Mouse (Mus musculus): ENCODE measurements around the gene Pdcd1lg2. TPM values are rescaled to one million over a fixed set of nuclear protein-coding genes. Genes with fewer than 3 reads are reported as not detected.
A peak's percentile ranks its signal among the peaks of the same experiment; 100 is the strongest.

Gene Pdcd1lg2
- total RNA-seq, 1 experiment from 2014 or later = 3.8 TPM

DNA sequence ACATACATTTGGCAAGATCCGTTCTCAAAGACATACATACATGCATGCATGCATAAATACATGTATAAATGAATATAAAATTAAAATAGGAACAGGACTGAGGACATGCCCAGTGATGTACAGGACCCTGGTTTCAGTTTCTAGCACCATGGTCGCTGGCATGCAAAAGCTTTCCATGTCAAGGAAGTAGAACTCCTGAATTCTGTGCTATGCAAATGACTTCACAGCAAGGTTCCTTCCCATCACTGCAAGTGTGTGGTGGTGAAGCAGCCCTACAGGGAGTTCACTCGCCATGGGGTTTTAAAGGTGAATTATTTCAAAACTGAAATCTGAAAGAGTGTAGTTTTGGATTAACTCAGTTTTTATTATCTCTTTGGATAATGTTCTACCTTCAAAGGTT is 34.3 kb upstream of the Pdcd1lg2 start:
- no peak for ATAC-seq (replicated peaks; ENCODE audit: insufficient number of reproducible peaks, low FRiP score, low TSS enrichment, poor library complexity, severe bottlenecking)

DNA sequence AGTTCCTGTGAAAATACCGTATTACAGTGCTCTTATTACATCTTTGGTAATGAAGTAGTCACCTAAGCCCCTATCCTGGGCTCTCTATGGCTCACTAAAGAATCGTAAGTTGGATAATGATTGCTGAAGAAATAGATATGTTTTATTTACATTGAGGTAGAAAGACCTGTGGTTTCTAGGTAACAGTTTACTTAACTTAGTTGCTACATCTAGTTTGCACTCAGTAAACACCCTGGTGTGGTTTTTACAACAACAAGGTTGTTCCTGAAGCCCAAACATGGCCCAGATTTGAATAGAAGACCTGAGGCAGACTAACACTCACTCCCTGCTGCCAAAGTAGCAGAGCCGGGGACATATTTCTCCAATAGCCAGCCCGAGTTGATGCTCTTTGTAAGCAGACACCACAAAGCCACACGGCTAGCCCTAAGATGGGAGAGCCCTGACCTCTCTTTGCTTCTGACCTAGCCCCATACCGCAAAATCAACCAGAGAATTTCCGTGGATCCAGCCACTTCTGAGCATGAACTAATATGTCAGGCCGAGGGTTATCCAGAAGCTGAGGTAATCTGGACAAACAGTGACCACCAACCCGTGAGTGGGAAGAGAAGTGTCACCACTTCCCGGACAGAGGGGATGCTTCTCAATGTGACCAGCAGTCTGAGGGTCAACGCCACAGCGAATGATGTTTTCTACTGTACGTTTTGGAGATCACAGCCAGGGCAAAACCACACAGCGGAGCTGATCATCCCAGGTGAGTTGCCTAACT is 30.7 kb upstream of the Pdcd1lg2 start:
- ATAC-seq (replicated peaks; ENCODE audit: insufficient number of reproducible peaks, low FRiP score, low TSS enrichment, poor library complexity, severe bottlenecking) = no peak

DNA sequence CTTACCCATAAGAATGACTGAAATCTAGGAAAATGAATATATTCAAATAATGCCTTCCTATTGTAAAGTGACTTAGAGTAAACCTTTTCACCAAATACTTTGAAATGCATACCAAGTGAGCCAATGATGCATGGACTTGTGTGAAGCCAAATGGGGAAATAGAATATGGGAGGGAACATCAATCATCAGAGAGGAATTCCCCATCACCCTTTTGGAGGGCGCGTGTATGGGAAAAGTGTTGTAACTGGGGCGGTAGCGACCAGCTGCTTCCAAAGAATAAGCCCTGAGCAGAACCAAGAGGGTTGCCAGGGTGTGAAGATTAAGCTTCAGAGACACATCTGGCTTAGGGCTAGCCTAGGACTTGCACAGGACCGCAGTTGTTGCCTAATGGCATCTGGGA is 27.4 kb upstream of the Pdcd1lg2 start:
- ATAC-seq (replicated peaks; ENCODE audit: insufficient number of reproducible peaks, low FRiP score, low TSS enrichment, poor library complexity, severe bottlenecking) = peak; percentile 41

DNA sequence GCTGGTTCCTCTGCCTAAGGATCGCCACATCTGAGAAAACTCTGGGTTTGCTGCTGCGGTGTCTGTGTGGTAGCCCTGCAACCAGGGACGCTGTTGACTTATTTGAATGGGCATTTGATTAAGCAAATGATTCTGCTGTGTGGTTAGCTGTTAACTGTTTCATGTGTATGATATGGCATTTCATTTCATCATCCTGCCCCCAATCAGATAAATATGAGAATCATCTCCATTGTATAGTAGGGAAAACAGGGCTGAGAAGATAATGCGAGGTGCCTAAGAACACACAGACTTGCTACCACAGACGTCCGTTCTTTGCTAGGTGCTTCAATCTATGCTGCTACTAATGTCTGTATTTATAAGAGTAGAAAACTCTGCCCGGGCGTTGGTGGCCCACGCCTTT is 26.3 kb upstream of the Pdcd1lg2 start:
- ATAC-seq (replicated peaks; ENCODE audit: insufficient number of reproducible peaks, low FRiP score, low TSS enrichment, poor library complexity, severe bottlenecking) = no peak

DNA sequence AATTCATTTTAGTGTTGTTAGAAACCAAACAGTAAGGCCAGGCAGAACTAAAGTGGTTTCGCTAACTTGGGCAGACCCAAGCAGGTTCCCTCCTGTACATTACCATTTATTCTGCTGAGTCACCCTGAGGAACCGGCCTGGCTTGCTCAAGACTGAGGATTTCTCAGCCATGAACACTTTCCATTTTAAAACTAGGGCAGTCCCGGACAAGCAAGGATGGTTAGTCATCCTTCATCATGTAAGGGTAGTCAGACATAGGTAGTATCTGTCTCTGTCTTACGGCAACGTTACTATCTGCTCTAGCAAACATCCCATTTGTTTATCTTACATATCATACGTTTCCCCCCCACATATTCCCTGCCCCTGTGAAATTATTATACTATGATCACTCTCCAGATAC is 25.7 kb upstream of the Pdcd1lg2 start:
- ATAC-seq (replicated peaks; ENCODE audit: insufficient number of reproducible peaks, low FRiP score, low TSS enrichment, poor library complexity, severe bottlenecking) = peak; percentile 44

DNA sequence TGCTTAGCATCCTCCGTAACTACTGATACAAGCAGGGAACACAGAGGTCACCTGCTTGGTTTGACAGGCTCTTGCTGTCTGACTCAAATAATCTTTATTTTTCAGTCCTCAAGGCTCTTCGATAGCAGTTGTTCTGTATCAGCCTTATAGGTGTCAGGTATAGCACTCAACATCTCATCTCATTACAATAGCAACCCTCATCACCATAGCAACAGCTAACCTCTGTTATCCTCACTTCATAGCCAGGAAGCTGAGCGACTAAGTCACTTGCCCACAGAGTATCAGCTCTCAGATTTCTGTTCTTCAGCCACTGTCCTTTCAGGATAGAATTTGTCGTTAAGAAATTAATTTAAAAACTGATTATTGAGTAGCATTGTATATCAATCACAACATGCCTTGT is 24.9 kb upstream of the Pdcd1lg2 start:
- no peak for ATAC-seq (replicated peaks; ENCODE audit: insufficient number of reproducible peaks, low FRiP score, low TSS enrichment, poor library complexity, severe bottlenecking)

DNA sequence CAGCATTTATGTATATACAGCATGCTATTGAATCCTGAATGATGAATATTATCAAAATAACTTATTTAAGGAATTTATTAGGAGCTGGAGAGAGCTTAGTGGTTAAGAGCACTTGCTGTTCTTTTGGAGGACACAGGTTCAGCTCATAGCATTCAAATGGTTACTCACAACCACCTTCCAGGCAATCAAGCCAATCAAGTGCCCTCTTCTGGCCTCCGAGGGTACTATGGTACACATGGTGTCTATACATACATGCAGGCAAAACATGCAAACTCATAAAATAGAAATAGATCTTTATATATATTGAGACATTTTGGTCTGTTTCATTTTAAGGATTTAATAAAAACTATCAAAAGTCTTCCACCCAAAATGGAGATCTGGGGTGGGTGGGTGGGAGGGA is 21.9 kb upstream of the Pdcd1lg2 start:
- ATAC-seq (replicated peaks; ENCODE audit: insufficient number of reproducible peaks, low FRiP score, low TSS enrichment, poor library complexity, severe bottlenecking) = no peak

DNA sequence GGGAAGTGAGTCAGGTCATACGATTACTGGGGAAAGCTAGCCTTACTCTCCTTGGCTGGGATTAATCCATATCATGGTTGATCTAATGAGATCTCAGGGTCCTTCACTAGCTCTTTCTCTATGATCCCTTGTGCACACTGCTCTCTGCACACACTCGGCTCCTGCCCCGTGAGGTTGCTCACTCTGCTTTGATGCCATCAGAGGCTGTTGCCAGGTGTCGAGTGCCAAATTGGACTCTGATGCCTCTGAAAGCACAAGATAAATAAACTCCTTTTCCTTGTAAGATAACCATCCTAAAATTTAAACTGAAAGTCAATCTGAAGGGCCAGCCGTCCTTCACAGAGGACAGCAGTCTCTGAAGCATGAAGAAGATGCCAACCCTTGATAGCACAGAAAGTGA is 20.2 kb upstream of the Pdcd1lg2 start:
- ATAC-seq (replicated peaks; ENCODE audit: insufficient number of reproducible peaks, low FRiP score, low TSS enrichment, poor library complexity, severe bottlenecking) = no peak

DNA sequence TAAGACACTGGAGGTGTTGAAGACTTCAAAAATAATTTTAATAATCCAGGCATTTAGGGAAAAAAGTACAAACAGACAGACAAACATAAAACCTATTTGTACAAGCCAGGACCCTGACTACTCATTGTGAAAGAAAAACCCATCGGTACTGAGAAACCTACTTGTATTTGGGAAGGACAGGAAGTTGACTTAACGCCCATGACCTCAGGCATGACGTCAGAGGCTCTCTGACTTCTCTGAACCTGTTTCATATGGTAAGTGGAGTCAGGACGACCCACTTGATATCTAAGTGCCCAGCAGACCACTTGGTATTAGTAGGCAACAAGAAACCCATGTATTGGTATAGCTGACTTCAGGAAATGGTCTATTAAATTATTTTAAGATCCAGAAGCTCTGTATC is 19.4 kb upstream of the Pdcd1lg2 start:
- 0 out of 2 replicates have a peak, but pooled peaks have one; percentile 44 for ATAC-seq (replicated peaks; ENCODE audit: insufficient number of reproducible peaks, low FRiP score, low TSS enrichment, poor library complexity, severe bottlenecking)

DNA sequence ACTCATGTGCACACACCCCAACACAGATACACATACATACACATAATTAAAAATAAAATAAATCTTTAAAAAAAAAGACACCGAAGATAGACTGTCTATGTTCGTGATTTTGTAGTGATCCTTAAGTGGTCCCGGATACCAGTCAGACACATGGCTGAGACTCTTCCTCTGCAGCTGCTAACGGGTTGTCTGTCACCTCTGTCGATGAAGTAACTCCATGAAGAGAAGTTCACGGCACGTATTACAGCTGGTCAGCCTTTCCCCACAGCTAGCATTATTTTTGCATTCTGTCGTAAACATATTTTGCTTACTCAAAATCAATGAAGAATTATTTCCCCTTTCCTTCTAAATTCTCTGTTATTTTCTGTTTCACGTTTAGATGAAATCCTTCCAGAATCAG is 17.4 kb upstream of the Pdcd1lg2 start:
- ATAC-seq (replicated peaks; ENCODE audit: insufficient number of reproducible peaks, low FRiP score, low TSS enrichment, poor library complexity, severe bottlenecking) = no peak

DNA sequence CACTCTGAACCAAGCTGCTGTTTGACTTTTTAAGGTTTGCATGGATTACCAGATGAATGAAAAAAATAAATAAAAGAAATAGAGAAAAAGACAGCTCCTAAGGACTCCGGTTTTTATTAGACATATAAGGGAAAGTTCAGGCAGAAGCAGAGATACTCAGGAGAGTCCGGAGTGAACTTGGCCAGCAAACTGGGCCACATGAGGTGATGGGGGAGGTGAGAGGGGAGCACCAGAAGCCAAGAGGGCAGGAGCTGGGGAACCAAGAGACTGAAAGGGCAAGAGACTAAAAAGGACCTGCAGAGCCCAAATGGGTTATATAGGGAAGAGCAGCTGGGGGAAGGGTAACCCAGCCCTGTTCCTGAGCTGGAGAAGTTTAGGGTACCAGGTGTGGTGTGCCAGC is 16.0 kb upstream of the Pdcd1lg2 start:
- no peak for ATAC-seq (replicated peaks; ENCODE audit: insufficient number of reproducible peaks, low FRiP score, low TSS enrichment, poor library complexity, severe bottlenecking)

DNA sequence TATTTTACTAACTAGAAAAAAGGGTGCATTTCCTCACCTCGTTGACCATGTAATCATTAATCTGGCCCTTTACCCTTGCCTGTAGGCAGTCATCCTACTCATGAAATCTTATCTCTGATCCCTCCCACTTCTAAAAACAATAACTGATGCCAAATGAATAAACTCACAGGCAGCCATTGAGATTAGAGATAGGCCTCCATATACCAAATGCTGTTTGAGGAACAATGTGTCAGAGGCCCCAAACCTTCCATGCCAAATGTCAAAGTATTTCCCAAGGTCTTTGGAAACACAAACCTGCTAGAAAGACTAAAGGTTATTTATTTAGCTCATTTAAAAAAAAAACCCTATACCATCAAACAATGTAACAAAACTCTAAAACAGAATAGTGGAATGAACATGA is 14.4 kb upstream of the Pdcd1lg2 start:
- ATAC-seq (replicated peaks; ENCODE audit: insufficient number of reproducible peaks, low FRiP score, low TSS enrichment, poor library complexity, severe bottlenecking) = no peak

DNA sequence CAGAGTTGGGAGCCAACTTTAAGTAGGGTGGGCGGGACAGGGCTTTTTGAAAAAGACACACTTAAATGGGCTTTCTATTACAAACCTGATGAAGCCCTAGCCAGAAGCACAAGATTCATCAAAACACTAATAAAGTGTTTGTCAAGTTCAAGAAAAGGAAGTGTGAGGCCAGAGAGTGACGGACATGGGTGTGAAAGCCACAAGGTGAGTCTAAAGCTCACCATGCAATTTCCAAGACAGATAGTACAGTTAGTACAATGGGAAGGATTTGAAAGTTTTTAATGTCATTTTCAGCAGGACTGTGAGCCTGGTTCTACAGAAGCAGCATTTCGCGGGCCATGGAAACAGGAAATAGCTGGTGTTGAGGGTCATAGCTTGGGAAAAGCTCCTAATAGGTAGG is 10.9 kb upstream of the Pdcd1lg2 start:
- 0 out of 2 replicates have a peak, but pooled peaks have one; percentile 42 for ATAC-seq (replicated peaks; ENCODE audit: insufficient number of reproducible peaks, low FRiP score, low TSS enrichment, poor library complexity, severe bottlenecking)

DNA sequence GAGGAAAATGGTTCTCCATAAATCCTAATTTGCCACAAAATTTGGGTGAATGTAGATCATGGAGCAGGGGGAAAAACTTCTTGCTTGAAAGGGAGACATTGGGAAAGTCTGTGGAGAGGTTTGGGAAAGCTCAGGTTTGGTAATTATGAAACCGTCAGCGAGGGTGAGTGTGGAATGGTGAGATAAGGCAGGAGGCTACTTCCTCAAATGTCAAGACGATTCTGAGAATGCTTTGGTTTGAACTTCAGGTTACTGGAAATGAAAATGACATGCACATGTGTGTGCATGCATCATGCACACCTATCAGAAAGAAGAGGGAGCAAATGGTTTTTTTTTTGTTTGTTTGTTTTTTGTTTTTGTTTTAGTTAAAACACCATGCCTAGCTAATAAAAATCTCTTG is 10.3 kb upstream of the Pdcd1lg2 start:
- ATAC-seq (replicated peaks; ENCODE audit: insufficient number of reproducible peaks, low FRiP score, low TSS enrichment, poor library complexity, severe bottlenecking) = no peak

DNA sequence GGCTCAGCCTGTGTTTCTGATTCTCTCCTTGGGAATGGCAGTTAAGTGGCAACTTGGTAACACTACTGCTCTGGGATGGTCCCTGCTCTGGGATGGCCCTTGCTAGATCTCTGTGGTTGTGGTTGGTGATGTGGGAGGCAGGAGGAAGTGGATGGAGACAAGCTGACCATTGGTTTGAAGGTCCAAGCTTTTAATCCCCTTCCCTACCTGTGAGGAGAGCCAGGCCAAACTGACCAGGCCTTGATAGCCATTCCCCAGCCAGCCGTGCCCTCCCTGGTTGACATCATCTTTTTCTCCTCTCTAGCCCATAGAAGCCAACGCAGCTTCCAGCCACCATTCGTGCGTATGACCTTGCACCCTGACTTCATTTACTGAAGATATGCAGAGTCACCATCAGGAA is 8.1 kb upstream of the Pdcd1lg2 start:
- no peak for ATAC-seq (replicated peaks; ENCODE audit: insufficient number of reproducible peaks, low FRiP score, low TSS enrichment, poor library complexity, severe bottlenecking)

DNA sequence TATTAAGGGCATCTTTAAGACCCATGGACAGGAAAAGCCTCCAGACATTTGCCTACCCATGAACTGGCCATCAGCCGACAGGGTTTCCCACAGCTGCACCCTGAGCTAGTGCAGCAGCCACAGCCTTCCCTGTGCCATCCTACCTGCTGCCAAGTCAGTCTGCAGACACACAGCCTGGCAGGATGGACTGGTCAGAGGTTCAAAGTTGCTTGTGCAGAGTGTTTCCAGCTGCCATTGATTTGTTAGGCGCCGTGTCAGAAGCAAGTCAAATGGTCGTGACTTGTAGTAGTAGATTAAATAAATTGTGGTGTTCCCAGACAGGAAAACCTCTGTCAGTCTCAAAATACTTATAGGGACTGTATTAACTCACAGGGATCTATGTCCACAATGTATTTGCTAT is 7.5 kb upstream of the Pdcd1lg2 start:
- ATAC-seq (replicated peaks; ENCODE audit: insufficient number of reproducible peaks, low FRiP score, low TSS enrichment, poor library complexity, severe bottlenecking) = no peak

DNA sequence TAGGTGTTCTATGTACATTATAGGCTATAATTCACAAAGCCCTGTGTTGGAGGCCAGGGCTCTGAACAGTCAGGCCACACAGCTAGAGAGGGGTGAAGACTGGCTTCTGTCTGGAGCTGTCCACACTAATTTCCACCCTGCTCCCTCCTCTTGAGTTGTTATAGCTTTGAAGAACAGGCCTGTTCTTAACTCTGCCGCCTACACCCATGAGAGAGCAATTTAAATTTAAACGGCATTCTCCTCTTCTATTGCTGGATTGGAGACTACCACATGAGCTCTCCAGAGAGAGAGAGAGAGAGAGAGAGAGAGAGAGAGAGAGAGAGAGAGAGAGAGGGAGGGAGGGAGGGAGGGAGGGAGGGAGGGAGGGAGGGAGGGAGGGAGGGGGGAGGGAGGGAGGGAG is 5.3 kb upstream of the Pdcd1lg2 start:
- no peak for ATAC-seq (replicated peaks; ENCODE audit: insufficient number of reproducible peaks, low FRiP score, low TSS enrichment, poor library complexity, severe bottlenecking)

DNA sequence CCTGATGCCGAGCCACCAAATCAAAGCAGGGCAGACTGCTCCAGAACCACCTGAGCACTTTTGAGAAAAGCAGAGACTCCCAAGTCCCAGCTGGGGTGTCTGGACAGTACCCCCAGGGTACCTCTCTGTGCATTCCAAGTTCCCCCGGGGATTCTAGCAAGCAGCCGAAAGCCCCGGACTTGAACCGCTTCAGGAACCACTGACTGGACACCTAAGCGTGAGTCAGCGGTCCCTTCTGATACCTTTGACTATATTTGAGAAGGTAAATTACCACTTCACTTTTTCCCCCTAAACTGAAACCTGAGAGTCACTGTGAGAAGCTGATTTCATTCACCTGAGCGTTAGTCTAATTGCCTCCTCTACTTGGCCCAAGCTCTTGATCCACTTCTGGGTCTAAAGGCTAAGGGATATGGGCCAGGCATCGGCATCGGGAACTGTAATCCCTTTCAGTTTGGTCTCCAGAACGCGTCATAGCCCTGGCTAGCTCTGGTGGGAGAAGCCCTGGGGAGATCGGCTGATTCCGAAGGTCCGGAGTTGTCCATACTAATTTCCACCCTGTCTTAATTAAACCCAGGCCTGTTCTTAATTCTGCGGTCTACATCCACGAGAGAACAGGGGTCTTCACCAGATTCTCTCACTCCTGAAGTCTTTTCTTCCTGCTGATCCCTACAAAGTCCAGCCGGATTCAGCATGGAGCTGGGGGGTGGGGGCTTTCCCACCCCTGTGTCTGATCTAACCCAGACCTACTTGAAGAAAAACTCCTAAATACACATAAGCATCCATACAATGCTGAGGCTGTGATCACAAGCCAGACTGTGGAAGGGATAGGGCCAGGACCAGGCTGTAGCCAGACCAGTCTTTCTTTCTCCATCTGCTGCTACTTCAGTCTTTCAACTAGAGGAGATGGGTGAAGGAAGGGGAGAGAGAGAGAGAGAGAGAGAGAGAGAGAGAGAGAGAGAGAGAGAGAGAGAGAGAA is 4.4 kb upstream of the Pdcd1lg2 start:
- no peak for ATAC-seq (replicated peaks; ENCODE audit: insufficient number of reproducible peaks, low FRiP score, low TSS enrichment, poor library complexity, severe bottlenecking)

DNA sequence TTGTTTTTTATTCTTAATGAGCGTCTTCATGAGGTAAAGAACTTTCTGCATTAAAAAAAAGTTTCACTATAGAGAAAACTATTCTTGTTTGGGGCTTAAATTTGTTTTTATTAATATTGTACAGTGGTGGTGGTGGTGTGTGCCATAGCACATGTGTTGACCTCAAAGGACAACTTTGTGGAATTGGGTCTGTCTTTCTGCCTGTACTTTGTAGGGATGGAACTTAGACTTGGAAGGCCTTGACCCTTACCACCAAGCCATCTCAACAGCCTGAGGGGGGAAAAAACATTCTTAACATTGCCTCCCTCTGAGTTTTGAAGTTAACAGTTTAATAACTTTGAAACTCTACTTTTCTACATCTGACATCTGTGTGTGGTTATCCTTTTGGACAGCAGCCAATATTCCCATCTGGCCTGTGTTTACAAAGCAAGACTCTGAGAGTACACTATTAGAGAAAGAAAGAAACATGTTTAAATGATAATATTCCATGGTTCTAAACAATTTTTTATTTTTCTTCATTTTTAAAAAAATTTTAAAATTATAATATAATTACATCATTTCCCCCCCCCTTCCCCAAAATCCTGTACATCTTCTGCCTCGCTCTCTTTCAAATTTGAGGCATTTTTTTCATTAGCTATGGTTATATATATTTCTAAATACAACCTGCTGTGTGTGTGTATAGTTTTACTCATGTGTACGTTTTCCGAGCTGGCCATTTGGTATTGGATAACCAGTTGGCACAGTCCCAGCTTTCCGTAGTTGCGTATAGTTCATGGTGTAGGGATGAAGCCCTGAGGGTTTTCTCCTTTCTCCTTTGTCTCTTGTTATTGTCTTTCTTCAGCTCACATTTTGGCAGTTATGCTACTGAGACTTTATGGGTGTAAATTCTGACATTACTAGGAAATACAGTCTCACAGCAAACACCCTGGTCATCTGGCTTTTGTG is 2.0 kb downstream of the Pdcd1lg2 start:
- ATAC-seq (replicated peaks; ENCODE audit: insufficient number of reproducible peaks, low FRiP score, low TSS enrichment, poor library complexity, severe bottlenecking) = no peak

All from monocyte, adult 5-6 weeks (primary cell).